Mouse (Mus musculus): ENCODE results near the gene Zc3h14.

DNA sequence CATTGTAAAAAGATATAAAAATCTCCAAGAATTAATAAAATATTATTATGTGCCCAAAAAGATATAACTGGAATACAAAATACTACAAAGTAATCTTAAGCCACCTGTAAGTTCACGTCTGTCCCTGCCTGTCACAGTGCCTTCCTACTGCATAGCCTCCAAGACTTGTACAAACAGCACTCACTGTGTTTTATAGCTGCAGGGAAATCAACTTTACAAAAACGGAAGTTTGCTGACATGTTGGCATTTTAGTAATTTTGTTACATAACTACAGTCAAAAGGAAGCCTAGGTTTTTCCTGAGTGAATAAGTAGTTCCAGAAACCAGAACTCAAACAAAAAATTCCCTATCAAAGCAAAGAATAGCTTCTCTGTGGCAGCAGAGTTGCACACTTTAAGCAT lies 43.2 kb upstream of the Zc3h14 start:
- TF ChIP-seq CHD2 (IDR thresholded peaks at IDR 0.05; ENCODE audit: low read depth, low read length) = no peak
- TF ChIP-seq ZNF384 (IDR thresholded peaks at IDR 0.05; ENCODE audit: low read depth, low read length) = no peak
- no peak for TF ChIP-seq ZC3H11A (IDR thresholded peaks at IDR 0.05; ENCODE audit: borderline replicate concordance, low read depth, low read length)
- TF ChIP-seq MAFK (IDR thresholded peaks at IDR 0.05; ENCODE audit: insufficient read depth, low read depth, low read length) = no peak

All from ES-E14 (cell line).